Mouse (Mus musculus) E14TG2a.4 (cell line): ENCODE results near the gene Rala.

ENCODE experiments used
- CTCF ChIP-seq: conservative IDR thresholded peaks from 2 replicates; pipeline ENCODE4 v1.5.1; 2014; ENCODE audit warnings: low read length
- POU5F1 ChIP-seq: IDR thresholded peaks from 2 replicates; pipeline ENCODE4 v1.6.1; 2014; ENCODE audit warnings: low read length, borderline replicate concordance

GRCm38 (mm10) chr13:17992697-17993514 is 48.9 kb upstream of the Rala start, which contains the start of gene Yae1d1:
- no peak for TF ChIP-seq CTCF
- TF ChIP-seq POU5F1: no peak
